Mouse (Mus musculus) intestine, embryonic 15.5 days (tissue): ENCODE results near the gene Klk5. TPM values are rescaled to one million over a fixed set of nuclear protein-coding genes. Genes with fewer than 3 reads are reported as not detected.

ENCODE experiments used
- ATAC-seq: fragments of 200-750 bp; cut with Nextera tagmentation; 2 replicates; pipeline ENCODE4 v1.8.0; 2017; ENCODE audit warnings: moderate TSS enrichment, moderate library complexity
- H3K27ac ChIP-seq: fragments of 300-500 bp; sonication (generic); 2 replicates; pipeline ENCODE4 v1.5.1; 2015; ENCODE audit warnings: mild to moderate bottlenecking, inconsistent platforms
- H3K27me3 ChIP-seq: fragments of 300-500 bp; sonication (generic); replicated peaks from 2 replicates; pipeline ENCODE4 v1.6.1; 2015; ENCODE audit warnings: inconsistent platforms
- H3K36me3 ChIP-seq: fragments of 300-500 bp; sonication (generic); 2 replicates; pipeline ENCODE4 v1.6.1; 2015; ENCODE audit warnings: inconsistent platforms
- H3K4me1 ChIP-seq: fragments of 300-500 bp; sonication (generic); replicated peaks from 2 replicates; pipeline ENCODE4 v1.6.1; 2015; ENCODE audit warnings: inconsistent platforms
- H3K4me2 ChIP-seq: fragments of 300-500 bp; sonication (generic); replicated peaks from 2 replicates; pipeline ENCODE4 v1.6.1; 2015; ENCODE audit warnings: mild to moderate bottlenecking, inconsistent platforms
- H3K4me3 ChIP-seq: fragments of 300-500 bp; sonication (generic); replicated peaks from 2 replicates; pipeline ENCODE4 v1.5.1; 2015; ENCODE audit warnings: inconsistent platforms
- H3K9ac ChIP-seq: fragments of 300-500 bp; sonication (generic); 2 replicates; pipeline ENCODE4 v1.6.1; 2015; ENCODE audit warnings: inconsistent platforms
- H3K9me3 ChIP-seq: fragments of 300-500 bp; sonication (generic); 2 replicates; pipeline ENCODE4 v1.6.1; 2016; ENCODE audit warnings: inconsistent platforms
- WGBS: fragments of 180-500 bp; shearing (Covaris S2); methylation state at CpG from one replicate; pipeline ENCODE4 v1.1.7; 2015; 5-methylcytosine and 5-hydroxymethylcytosine counted together
- polyA plus RNA-seq: library from polyadenylated mRNA; unstranded; fragments of >200 nt; fragmentation: Nextera tagmentation; extraction: Ambion mirVana; gene quantifications from 2 replicates; pipeline ENCODE4 v1.2.1, GENCODE M21; 2015

The Klk5 gene
- polyA plus RNA-seq, 1 experiment from 2014 or later = not detected

- H3K4me1 ChIP-seq = no peaks in the 10 kb centered on the region
- no peak for ATAC-seq
- H3K9me3 ChIP-seq = no peaks in the 10 kb centered on the region
- no peak overlapping the region for H3K4me2 ChIP-seq
- no peak overlapping the region for H3K9ac ChIP-seq
- no peak overlapping the region for H3K4me3 ChIP-seq
- H3K27me3 ChIP-seq = no peaks in the 10 kb centered on the region
- 87% methylated on average over 8 of the region's 8 CpGs for WGBS
- no peaks in the 10 kb centered on the region for H3K36me3 ChIP-seq
- H3K27ac ChIP-seq = no peak overlapping the region
Observed at GRCm38 (mm10) chr7:43829006-43829405, 12.8 kb upstream of the Klk5 start.

- H3K27me3 ChIP-seq = no peaks in the 10 kb centered on the region
- H3K4me2 ChIP-seq = no peak overlapping the region
- no peak overlapping the region for H3K4me3 ChIP-seq
- H3K36me3 ChIP-seq = no peaks in the 10 kb centered on the region
- no peak overlapping the region for H3K9ac ChIP-seq
- H3K4me1 ChIP-seq = no peaks in the 10 kb centered on the region
- H3K9me3 ChIP-seq = no peaks in the 10 kb centered on the region
- no peak for ATAC-seq
- no peak overlapping the region for H3K27ac ChIP-seq
- WGBS = 95% methylated on average over 4 of the region's 4 CpGs
Observed at GRCm38 (mm10) chr7:43843801-43844200, 2.0 kb downstream of the Klk5 start.

GRCm38 (mm10) chr7:43851616-43852015 is 9.8 kb downstream of the Klk5 start:
- Histone ChIP-seq H3K9ac (no peak overlapping the region), H3K4me2 (no peak overlapping the region), H3K27ac (no peak overlapping the region), H3K4me1 (no peaks in the 10 kb centered on the region), H3K4me3 (no peak overlapping the region), H3K36me3 (no peaks in the 10 kb centered on the region), H3K9me3 (no peaks in the 10 kb centered on the region), H3K27me3 (no peaks in the 10 kb centered on the region)
- no peak for ATAC-seq
- WGBS = 86% methylated on average over 6 of the region's 6 CpGs

GRCm38 (mm10) chr7:43854642-43855380 is 13.0 kb downstream of the Klk5 start:
- H3K36me3 ChIP-seq = no peaks in the 10 kb centered on the region
- no peak overlapping the region for H3K27ac ChIP-seq
- H3K9ac ChIP-seq = no peak overlapping the region
- H3K9me3 ChIP-seq = no peaks in the 10 kb centered on the region
- H3K4me1 ChIP-seq = no peaks in the 10 kb centered on the region
- ATAC-seq = no peak
- no peak overlapping the region for H3K4me3 ChIP-seq
- no peaks in the 10 kb centered on the region for H3K27me3 ChIP-seq
- no peak overlapping the region for H3K4me2 ChIP-seq
- WGBS = 66% methylated on average over 9 of the region's 9 CpGs

GRCm38 (mm10) chr7:43855709-43856108 is 13.9 kb downstream of the Klk5 start:
- H3K36me3 ChIP-seq = no peaks in the 10 kb centered on the region
- H3K9me3 ChIP-seq = no peaks in the 10 kb centered on the region
- no peak overlapping the region for H3K9ac ChIP-seq
- 54% methylated on average over 3 of the region's 3 CpGs for WGBS
- no peak for ATAC-seq
- H3K27ac ChIP-seq = no peak overlapping the region
- H3K27me3 ChIP-seq = no peaks in the 10 kb centered on the region
- H3K4me3 ChIP-seq = no peak overlapping the region
- H3K4me2 ChIP-seq = no peak overlapping the region
- no peaks in the 10 kb centered on the region for H3K4me1 ChIP-seq

- Histone ChIP-seq H3K36me3 (no peaks in the 10 kb centered on the region), H3K9ac (no peak overlapping the region), H3K27me3 (no peaks in the 10 kb centered on the region), H3K4me3 (no peak overlapping the region), H3K9me3 (no peaks in the 10 kb centered on the region), H3K4me1 (no peaks in the 10 kb centered on the region), H3K4me2 (no peak overlapping the region), H3K27ac (no peak overlapping the region)
- no peak for ATAC-seq
- 80% methylated on average over 7 of the region's 7 CpGs for WGBS
Observed at GRCm38 (mm10) chr7:43856307-43856706, 14.5 kb downstream of the Klk5 start.

GRCm38 (mm10) chr7:43857501-43857900 is 15.7 kb downstream of the Klk5 start:
- Histone ChIP-seq H3K9ac (no peak overlapping the region), H3K36me3 (no peaks in the 10 kb centered on the region), H3K27me3 (no peaks in the 10 kb centered on the region), H3K4me3 (no peak overlapping the region), H3K4me2 (no peak overlapping the region), H3K9me3 (no peaks in the 10 kb centered on the region), H3K27ac (no peak overlapping the region), H3K4me1 (no peaks in the 10 kb centered on the region)
- no peak for ATAC-seq
- 93% methylated on average over 12 of the region's 12 CpGs for WGBS

GRCm38 (mm10) chr7:43860411-43860810 is 18.6 kb downstream of the Klk5 start:
- no peak overlapping the region for H3K27ac ChIP-seq
- H3K36me3 ChIP-seq = no peaks in the 10 kb centered on the region
- no peaks in the 10 kb centered on the region for H3K9me3 ChIP-seq
- no peak overlapping the region for H3K9ac ChIP-seq
- no peaks in the 10 kb centered on the region for H3K4me1 ChIP-seq
- H3K27me3 ChIP-seq = no peaks in the 10 kb centered on the region
- 82% methylated on average over 8 of the region's 8 CpGs for WGBS
- H3K4me3 ChIP-seq = no peak overlapping the region
- no peak for ATAC-seq
- H3K4me2 ChIP-seq = no peak overlapping the region

GRCm38 (mm10) chr7:43873237-43873636 is 31.5 kb downstream of the Klk5 start:
- Histone ChIP-seq H3K9ac (no peak overlapping the region), H3K36me3 (no peaks in the 10 kb centered on the region), H3K9me3 (no peaks in the 10 kb centered on the region), H3K4me2 (no peak overlapping the region), H3K4me1 (no peaks in the 10 kb centered on the region), H3K4me3 (no peak overlapping the region), H3K27me3 (no peaks in the 10 kb centered on the region), H3K27ac (no peak overlapping the region)
- ATAC-seq = peak; percentile 28; the same call in 1 of the 2 replicates
- WGBS = 8% methylated on average over 10 of the region's 10 CpGs

- H3K36me3 ChIP-seq = no peaks in the 10 kb centered on the region
- WGBS = 78% methylated on average over 3 of the region's 3 CpGs
- no peaks in the 10 kb centered on the region for H3K27me3 ChIP-seq
- no peak for ATAC-seq
- H3K9ac ChIP-seq = no peak overlapping the region
- H3K9me3 ChIP-seq = no peaks in the 10 kb centered on the region
- H3K27ac ChIP-seq = no peak overlapping the region
- no peak overlapping the region for H3K4me3 ChIP-seq
- H3K4me1 ChIP-seq = no peaks in the 10 kb centered on the region
- H3K4me2 ChIP-seq = no peak overlapping the region
Observed at GRCm38 (mm10) chr7:43873674-43874073, 31.9 kb downstream of the Klk5 start.

- ATAC-seq = no peak
- Histone ChIP-seq H3K9me3 (no peaks in the 10 kb centered on the region), H3K4me1 (no peaks in the 10 kb centered on the region), H3K4me2 (no peak overlapping the region), H3K9ac (no peak overlapping the region), H3K27me3 (no peaks in the 10 kb centered on the region), H3K4me3 (no peak overlapping the region), H3K27ac (no peak overlapping the region), H3K36me3 (no peaks in the 10 kb centered on the region)
- WGBS = 80% methylated on average over 6 of the region's 6 CpGs
Observed at GRCm38 (mm10) chr7:43874868-43875375, 33.2 kb downstream of the Klk5 start.

- Histone ChIP-seq H3K4me3 (no peak overlapping the region), H3K36me3 (no peaks in the 10 kb centered on the region), H3K4me1 (no peaks in the 10 kb centered on the region), H3K4me2 (no peak overlapping the region), H3K27me3 (no peaks in the 10 kb centered on the region), H3K27ac (no peak overlapping the region), H3K9ac (no peak overlapping the region), H3K9me3 (no peaks in the 10 kb centered on the region)
- ATAC-seq = peak; percentile 83
- WGBS = 58% methylated on average over 4 of the region's 4 CpGs
Observed at GRCm38 (mm10) chr7:43876444-43876843, 34.7 kb downstream of the Klk5 start.

GRCm38 (mm10) chr7:43878281-43878680 is 36.5 kb downstream of the Klk5 start:
- H3K9me3 ChIP-seq = no peaks in the 10 kb centered on the region
- H3K9ac ChIP-seq = no peak overlapping the region
- no peak overlapping the region for H3K4me2 ChIP-seq
- WGBS = 46% methylated on average over 1 of the region's 1 CpGs
- no peaks in the 10 kb centered on the region for H3K4me1 ChIP-seq
- no peak overlapping the region for H3K4me3 ChIP-seq
- H3K36me3 ChIP-seq = no peaks in the 10 kb centered on the region
- no peak overlapping the region for H3K27ac ChIP-seq
- ATAC-seq = no peak
- no peaks in the 10 kb centered on the region for H3K27me3 ChIP-seq
